Mouse (Mus musculus) heart, adult 8-10 months (tissue): ENCODE results near the gene Fam107b. TPM values are rescaled to one million over a fixed set of nuclear protein-coding genes. Genes with fewer than 3 reads are reported as not detected.
A peak's percentile ranks its signal among the peaks of the same experiment; 100 is the strongest.
"Not testable (repeated sequence)": the region's sequence is repeated elsewhere in the genome, so short reads cannot be mapped to it uniquely, and the experiment has no call there.

Experiments used
- DNase-seq: peaks from one replicate; pipeline ENCODE4 v3.0.0; 2022; ENCODE audit warnings: low spot score
- total RNA-seq, 4 experiments: library from RNA; stranded (reverse); gene quantifications; 2 replicates each; pipeline ENCODE4 v1.2.4; 2022

Fam107b gene
- total RNA-seq, 4 experiments from 2014 or later = 3.8 to 4.6 (median 4.1) TPM

DNA sequence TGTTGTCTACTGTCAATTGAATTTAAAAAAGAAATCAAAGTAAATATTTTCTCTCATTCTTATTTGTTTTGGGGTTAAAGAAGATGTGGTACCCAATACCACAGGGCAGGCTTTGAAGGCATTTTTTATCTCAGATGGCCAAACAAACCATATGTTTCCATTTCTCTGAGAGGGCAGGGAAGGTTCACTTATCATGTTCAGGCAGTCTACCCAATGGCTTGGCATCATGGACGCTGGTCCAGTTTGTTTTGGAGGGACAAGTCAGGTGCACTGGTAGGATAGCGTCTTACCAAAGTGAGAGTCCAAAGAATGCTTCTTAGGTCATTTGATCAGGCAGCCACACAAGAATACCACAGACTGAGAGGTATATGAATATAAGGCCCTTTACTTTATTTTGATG, 139.6 kb downstream of the Fam107b start:
- DNase-seq = no peak

DNA sequence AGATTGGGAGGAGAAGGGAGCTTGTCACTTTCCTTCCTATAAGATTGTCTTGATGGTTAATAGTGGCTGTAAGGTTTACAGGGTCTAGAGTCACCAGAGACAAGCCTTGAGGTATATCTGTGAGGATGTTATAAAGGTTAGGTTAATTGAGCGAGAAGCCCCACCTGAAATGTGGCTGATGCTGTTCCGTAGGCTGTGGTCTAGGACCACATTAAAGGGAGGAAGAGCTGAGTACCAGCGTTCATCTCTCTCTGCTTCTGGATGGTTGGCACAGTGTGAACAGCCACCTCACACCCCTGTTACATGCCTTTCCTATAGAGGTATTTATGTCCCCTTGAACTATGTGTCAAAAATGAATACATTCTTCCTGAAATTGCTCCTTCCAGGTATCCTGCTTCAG, 140.2 kb downstream of the Fam107b start:
- DNase-seq = no peak

DNA sequence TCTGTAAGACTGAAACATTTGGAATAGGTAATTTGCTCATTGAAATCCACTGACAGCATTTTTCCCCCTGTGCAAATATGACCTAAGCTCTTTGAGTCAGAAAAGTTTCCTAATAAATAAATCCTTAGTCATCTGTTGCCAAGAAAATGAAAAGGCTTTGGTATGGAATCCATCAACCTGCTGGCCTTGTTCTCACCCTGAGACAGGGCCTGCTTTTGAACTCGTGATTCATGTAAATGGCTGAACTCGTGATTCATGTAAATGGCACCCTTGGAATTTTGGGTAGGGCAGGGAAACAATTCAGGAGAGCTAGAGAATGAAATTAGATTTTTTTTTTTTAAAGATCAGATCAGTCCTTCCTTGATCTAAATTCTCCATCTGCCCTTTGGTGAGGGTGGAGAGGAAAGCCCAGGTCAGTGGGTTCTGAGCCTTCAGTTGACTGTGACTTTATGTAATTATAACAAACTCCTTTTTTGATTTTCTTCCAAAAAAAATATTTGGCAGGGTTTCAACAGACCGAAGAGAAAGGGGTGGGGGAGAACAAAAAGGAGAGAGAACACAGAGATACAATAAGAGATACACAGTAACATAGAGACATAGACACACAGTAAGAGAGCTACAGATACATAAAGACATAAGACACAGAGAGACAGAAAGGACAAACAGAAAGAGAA, 142.2 kb downstream of the Fam107b start:
- DNase-seq = no peak

DNA sequence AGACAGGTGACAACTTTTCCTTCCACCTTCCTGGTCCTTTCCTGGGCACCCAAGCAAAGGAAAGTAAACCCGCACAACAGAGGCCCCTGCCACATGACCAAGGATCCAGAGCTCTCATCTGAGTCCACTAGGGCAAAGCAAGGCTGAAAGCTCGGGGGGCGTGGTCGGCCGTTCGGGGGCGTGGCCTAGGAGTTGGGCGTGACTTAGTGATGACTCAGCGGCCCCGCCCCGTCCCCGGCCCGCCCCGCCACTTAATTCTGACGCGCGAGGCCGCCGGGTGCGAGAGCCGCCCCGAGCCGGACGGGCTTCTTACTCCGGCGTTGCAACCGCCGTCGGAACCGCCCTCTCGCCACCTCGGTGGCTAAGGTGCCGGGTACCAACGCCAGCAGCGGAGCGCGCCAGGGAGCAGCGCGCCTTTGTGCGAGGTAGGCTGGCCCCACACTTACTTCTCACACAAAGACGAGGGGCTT, 143.0 kb downstream of the Fam107b start:
- DNase-seq = peak; percentile 90

DNA sequence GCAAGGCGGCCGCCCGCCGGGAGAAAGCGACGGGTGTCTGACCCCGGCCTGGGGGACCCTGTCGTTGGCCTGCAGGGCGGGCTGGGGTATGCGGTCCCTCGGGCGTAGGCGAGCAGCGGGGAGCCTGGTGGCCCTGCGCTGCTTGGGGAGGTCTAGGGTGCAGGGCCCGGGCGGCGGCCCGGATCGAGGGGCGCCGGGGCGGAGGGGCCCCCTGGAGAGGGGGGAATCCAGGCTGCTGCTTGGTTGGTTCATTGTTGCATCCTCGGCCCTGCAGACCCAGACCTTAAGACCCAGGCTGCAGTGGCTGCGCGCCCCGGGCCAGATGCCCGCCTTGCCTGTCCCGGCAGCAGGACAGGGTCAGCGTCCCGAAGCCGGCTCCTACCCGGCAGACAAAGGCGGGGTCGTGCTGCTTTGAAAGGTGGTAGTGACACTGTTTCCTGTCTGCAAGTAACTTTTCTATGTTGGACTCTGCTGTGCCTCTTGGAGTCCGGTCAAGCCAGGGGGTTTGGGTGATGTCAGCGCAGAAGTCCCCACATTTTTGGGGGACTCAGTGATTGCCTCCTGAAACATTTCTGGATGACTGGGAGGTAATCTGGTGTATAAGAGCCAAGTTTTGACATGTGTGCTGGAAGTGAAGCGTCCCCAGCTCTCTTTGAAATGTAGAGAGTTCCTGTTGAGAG, 143.5 kb downstream of the Fam107b start:
- no peak for DNase-seq

DNA sequence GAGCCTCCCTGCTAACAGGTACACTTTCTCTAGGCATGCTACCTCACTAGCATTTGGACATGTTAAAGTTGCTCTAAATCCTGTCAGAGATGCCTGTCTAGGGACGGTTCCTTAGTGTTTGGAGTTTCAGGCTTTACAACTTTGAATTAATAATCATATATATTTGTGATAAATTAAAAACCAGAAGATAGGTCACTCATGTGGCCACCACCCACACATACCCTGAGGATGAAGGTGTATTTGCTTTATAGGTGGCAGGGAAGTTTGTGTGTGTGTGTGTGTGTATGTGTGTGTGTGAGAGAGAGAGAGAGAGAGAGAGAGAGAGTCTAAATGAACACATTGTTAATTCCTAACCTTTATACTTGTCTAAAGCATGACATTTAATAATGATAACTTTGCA, 144.2 kb downstream of the Fam107b start:
- no peak for DNase-seq

DNA sequence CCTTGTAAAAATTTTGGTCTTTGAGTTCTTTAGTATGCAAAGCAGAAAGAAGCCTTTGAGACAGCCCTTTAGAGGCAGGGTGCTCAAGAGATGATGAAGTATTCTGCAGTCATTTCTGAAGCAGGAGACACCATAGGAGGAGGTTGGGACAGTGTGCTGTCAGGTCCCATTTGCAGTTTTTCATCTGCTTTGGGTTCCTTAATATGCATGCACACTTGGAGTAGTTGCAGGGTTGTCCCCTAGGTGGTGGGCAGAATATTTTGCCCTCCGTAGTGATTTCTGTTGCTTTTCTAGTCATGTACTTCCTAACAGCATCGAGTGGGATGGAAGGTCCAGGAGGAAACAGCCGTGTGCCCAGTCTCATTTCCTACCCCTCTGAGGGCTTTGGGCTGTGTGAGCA, 145.1 kb downstream of the Fam107b start:
- DNase-seq = no peak

DNA sequence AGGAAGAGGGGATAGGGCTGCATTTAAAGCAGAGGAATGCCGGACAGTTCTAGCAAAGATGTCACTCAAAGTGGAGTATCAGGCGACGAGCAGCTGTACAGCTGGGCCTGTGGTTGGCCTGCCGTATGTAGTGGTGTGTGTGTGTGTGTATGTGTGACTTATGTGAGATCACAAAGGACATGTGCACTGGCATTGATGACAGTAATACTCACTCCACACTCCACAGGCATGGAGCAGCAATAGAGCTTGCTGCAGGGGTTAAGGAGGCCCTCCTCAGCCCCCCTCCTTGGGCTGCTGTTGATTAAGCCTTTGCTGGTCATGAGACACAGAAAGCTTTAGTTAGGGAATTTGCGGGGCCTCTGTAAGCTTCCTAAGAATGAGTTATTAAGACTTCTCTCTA, 147.0 kb downstream of the Fam107b start:
- no peak for DNase-seq

DNA sequence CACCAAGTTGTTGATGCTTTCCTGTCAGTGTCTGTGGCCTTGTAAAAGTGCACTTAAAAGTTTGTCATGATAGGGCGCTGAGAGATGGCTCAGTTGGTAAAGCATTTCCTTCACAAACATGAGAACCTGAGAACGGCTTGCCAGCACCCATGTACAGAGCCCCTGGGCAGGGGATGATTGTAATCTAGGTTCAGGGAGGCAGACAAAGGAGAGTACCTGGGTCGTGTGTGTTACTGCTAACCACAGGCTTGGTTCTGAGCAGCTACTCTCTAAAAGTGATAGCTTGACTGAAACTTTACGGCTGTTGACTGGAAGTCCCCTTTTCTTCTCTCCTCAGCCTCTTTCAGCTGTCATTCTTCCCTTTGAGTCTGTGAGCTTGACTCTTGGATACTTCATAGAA, 147.6 kb downstream of the Fam107b start:
- no peak for DNase-seq

DNA sequence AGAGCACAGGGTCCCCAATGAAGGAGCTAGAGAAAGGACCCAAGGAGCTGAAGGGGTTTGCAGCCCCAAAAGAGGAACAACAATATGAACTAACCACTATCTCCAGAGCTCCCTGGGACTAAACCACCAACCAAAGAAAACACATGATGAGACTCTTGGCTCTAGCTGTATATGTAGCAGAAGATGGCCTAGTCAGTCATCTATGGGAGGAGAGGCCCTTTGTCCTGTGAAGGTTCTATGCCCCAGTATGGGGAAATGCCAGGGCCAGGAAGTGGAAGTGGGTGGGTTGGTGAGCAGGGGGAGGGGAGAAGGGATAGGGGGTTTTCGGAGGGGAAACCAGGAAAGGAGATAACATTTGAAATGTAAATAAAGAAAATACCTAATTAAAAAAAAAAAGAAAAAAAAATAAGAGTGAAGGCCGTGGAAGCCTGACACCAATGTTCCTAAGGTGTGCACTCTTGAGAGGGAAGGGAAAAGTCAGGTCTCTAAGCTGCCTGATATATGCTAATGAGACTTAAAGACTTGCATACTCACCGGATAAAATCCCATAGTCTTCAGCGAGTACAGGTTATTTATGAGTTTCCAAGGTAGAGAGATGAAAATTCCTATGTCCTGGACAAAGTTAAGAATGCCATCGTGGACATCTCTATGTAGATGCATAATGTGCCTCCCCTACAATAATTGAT, 149.3 kb downstream of the Fam107b start:
- DNase-seq = not testable (repeated sequence)

DNA sequence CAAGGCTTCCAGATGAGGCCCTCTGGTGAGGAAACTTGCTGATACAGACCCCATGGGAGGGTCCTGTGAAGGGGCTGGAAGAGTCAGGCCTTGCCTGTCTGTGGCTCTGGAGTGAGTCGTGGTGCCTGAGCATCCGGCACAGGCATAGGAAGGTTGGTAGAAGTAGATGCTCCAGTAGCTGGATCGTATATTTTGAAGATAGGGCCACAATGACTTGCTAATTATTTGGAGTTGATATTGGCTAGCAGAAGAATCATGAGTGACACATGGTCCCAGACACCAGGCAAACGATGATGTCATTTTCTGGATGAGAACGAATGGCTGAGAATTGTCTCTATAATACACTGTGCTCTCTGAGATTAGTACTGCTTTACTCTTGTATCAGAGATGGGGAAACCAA, 150.8 kb downstream of the Fam107b start:
- no peak for DNase-seq

DNA sequence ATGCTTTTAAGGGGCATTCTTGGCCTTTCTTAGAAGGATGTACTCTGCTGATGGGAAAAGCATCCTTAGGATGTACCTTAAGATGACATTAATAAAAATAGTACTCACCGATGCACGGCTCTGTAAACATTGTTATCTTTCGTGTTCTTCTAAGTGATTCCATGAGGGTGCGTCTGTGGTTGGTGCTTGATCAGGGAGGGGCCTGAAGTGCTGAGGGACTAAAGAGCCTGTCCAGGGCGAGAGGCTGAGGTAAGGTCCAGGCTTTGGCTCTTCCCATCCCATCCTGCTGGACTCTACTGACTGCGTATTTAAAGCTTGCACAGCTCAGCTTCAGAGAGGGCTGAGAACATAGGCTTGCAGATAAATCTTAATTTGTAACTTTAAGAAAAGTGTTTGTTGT, 151.7 kb downstream of the Fam107b start:
- no peak for DNase-seq

DNA sequence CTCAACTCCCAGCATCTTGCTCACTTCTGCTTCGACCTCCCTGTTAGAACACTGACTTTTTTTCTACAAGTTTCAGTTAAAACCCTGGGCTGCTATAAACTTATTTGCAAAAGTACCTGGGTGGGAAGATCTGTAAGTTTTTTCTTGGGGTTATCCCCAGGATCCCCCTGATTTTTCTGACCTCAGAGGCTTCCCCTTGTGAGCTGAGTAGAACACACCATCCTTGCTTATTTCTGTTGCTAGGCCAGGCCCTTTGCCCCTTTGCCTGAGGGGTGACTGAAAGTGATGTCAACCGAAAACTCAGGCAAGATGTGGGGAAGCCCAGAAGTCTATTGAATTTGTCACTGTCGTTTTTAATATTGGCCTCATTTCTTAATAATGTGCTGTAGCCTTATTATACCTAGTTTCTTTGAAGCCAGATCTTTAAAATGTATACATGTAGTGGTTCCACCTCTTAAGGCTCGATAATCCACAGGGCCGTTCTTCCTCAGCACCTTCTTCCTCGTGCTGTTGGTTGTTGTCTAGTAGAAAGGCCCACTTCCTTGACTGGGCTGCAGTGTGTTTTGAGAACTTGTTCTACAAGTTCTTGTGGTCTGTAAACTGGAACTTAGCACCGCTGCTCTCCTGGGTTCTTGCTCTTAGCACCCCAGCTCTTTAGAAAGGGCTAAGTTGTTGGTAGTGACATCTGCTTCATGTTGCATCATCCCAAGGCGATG, 153.3 kb downstream of the Fam107b start:
- DNase-seq = no peak

DNA sequence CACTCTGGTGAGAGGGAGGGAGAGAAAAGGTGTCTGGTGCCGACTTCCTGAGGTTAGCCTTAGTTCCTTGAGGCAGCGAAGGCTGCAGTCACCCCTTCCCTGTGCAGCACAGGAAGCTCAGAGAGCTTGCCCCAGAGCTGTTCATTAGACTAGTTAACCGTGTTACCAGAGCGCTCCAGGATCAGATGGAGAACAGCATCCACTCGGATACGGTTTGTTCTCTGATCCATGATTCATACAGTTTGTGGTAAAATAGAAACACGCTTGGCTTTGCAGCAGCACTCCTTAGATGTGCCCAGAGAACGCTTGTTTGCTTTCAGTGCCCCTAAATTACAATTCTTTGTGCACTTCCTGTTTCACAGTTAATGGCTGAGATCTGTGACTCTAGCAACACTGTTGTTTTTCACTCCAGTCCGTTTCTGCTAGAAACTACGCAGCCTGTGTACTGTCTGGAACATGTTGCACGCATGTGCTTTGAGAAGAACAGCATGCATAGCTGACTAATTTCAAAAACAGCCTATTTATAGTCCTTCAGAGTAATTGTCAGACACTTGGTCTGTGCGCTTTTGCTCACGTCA, 156.3 kb downstream of the Fam107b start:
- DNase-seq = no peak

DNA sequence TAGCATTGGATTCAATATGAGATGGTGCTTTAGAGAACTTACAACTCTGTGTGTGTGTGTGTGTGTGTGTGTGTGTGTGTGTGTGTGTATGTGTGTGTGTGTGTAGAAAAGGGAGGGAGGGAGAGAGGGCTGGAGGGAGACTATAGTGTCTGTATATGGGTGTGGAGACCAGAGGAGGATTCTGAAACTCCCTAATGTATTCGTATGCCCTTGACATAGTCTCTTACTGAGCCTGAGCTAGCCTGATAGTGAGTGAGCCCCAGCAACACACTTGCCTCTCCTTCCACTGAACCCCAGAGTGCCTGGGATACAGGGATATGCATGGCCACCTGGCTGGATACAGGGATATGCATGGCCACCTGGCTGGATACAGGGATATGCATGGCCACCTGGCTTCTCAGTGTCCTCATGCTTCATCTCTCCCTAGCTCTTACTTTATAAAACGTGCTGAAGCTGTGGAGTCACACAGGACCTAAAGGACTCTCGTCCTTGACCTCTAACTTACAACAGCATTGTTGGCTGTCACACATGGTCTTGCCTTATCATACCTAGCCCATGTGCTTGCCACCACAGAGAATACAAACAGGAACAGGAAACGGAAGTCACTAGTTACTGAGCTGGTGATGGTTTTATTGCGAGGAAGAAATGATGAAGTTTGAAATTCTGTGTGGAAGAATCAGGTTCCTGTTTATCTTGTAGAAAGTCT, 157.1 kb downstream of the Fam107b start:
- DNase-seq = no peak

DNA sequence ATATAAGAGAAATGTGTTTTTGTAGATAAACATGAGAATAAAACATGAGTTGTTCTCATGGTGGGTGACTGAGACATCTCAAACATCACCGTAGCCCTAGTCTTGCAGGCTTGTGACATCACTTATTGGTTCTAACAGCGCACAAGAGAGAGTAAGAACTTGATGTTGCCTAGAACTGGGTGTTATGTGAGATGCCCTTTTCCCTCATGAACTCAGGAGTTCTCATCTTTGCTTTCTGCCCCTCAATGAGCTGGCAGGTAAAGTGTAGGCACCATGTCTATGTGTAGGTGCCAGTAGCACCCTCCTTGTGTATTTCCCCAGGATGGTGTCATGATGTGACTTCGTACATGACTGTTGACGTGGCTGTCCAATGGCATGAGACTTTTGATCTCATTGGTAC, 157.8 kb downstream of the Fam107b start:
- DNase-seq = no peak

DNA sequence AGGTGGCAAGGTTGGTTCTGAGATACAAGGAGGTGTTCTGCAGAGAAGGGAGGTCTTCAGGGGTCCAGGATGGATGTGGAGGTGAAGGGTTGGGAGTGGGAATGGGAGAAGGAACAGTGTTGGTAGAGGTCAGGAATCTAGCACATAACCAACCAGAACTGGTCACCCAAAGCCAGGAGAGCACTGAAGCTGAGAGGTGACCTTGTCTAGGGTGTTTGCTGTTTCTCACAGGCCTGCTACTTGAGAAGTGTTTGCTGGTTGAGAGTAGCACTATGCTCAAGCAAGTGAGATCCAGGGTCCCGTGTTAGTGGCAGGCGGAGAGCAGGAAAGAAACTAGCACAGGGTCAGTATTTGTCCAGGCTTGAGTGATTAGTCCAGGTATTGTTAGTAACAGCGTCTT, 159.3 kb downstream of the Fam107b start:
- no peak for DNase-seq

DNA sequence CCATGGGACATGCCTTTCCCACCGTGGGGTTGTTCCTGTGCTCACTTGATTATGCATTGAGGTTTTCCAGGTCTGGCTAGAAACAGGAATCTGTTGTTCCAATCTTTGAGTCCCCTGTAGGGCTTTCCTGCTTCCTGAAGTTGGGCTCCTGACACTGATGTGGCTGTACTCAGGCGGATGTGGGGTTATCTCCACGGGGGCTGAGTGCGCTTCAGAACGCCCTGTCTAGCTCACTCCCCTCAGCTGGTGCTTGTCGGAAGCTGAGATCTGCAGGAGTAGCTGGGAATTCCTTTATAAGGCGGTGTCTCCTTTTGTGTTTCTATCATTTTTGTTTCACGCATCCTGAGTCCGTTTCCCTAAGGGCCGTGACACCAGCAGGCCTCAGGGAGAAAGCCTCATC, 160.5 kb downstream of the Fam107b start:
- DNase-seq = no peak

DNA sequence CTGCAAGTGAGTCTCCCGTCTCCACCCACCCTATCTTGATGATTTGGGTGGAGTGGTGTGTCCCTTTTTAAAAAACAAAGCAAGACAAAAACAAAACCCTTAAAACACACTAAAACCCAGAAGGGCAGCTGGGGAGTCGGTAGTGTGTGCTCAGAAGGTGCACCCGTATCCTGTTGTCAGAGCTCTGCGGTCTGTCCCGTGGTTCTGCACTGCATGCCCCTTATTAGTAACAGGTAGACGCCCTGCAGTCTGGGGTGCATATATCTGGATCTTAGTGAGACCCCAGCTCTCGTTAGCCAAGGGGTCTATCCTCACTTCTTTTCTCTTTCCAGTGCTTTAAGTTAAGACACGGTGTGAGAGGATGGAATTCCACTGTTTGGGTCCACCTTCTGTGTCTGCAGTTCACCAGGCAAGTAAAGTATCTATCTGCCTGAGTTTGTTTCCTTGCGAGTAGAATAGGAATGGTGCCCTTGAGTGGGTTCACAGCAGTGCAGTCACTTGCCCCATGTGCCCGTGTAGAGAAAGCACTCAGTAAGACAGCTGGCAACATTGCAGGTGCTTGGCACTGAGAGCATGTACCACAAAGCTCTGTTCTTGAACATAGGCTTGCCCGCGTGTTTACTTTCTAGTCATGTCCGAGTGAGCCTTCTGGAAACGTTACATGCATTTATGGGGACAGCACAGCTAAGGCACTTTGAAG, 161.2 kb downstream of the Fam107b start:
- no peak for DNase-seq

DNA sequence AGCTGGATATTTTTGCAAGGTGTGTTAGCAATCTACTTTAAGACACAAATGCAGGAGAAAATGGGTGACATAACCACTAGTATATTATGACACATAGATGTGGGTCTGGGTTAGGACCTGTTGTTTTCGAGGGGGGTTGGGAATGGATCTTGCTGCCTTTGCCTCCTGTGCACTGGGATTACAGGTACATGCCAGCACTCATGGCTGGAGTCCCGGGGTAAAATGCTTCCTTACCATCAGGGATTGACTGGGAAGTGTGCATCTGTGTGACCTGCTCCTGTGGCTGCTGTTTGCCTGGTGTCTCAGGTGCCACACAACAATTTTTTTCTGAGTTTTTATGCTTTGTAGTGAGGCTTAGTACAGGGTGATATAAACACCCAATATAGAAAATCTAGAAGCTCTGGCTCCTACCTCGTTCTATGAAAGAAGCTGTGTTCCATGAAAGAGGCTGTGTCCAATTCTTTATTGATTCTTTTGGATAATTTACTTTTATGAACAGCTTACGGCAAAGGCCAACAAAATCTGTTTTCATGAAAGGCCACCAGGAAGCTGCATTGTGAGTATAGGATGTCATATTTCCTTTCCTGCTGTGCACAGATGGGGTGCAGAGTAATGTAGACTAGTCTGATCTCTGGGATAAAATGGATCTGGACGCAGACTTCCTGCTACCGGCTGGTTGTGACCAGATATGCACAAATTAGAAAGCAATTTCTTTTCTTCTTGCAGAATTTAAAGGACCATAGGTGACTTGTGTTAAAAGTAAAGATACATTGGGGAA, 167.8 kb downstream of the Fam107b start:
- no peak for DNase-seq
